Mouse (Mus musculus) forebrain, embryonic 12.5 days (tissue): Measurements from ENCODE around the gene Efna5. TPM values are rescaled to one million over a fixed set of nuclear protein-coding genes. Genes with fewer than 3 reads are reported as not detected.
A peak's percentile ranks its signal among the peaks of the same experiment; 100 is the strongest.

Experiments
- ATAC-seq: fragments of 200-750 bp; cut with Nextera tagmentation; 2 replicates; pipeline ENCODE4 v1.8.0; 2017; ENCODE audit warnings: moderate TSS enrichment; ENCODE audit not compliant: low FRiP score
- H3K27ac ChIP-seq: fragments of 300-500 bp; sonication (generic); 2 replicates; pipeline ENCODE4 v1.5.1; 2016; ENCODE audit warnings: mild to moderate bottlenecking
- H3K27me3 ChIP-seq: fragments of 300-500 bp; sonication (generic); 2 replicates; pipeline ENCODE4 v1.6.1; 2016; ENCODE audit warnings: mild to moderate bottlenecking
- H3K36me3 ChIP-seq: fragments of 300-500 bp; sonication (generic); replicated peaks from 2 replicates; pipeline ENCODE4 v1.6.1; 2016; ENCODE audit warnings: mild to moderate bottlenecking
- H3K4me1 ChIP-seq: fragments of 300-500 bp; sonication (generic); 2 replicates; pipeline ENCODE4 v1.6.1; 2016
- H3K4me2 ChIP-seq: fragments of 300-500 bp; sonication (generic); 2 replicates; pipeline ENCODE4 v1.6.1; 2016; ENCODE audit warnings: mild to moderate bottlenecking, moderate library complexity
- H3K4me3 ChIP-seq: fragments of 300-500 bp; sonication (generic); replicated peaks from 2 replicates; pipeline ENCODE4 v1.5.1; 2016; ENCODE audit warnings: mild to moderate bottlenecking
- H3K9ac ChIP-seq: fragments of 300-500 bp; sonication (generic); 2 replicates; pipeline ENCODE4 v1.6.1; 2016; ENCODE audit warnings: mild to moderate bottlenecking
- H3K9me3 ChIP-seq: fragments of 300-500 bp; sonication (generic); 2 replicates; pipeline ENCODE4 v1.6.1; 2016
- WGBS: fragments of 180-500 bp; shearing (Covaris S2); methylation state at CpG from one replicate; pipeline ENCODE4 v1.1.7; 2016; 5-methylcytosine and 5-hydroxymethylcytosine counted together
- polyA plus RNA-seq: library from polyadenylated mRNA; unstranded; fragments of >200 nt; fragmentation: Nextera tagmentation; extraction: Ambion mirVana; gene quantifications from 2 replicates; pipeline ENCODE4 v1.2.1, GENCODE M21; 2016

The Efna5 gene
- polyA plus RNA-seq, 1 experiment from 2014 or later, result 45.7 TPM

DNA sequence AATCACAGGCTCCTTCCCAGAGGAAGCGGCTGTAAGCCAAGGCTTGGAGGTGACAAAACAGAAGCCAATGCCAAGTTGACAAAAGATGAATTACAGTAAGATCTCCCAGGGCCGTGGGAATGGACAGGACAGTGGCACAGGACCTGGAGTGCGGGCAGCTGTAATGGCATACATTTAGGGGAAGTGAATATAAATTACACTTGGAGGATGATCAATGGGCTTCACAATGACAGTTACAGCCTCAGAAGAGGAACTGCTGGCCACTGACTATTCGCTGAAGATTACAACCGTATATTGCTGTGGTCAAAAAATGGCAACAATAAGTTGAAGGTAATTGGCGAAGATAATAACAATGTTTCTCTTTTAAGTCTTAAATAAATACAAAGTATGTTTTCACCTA, 67.7 kb downstream of the Efna5 start:
- Histone ChIP-seq H3K4me3 (no peak overlapping the region), H3K9me3 (no peaks in the 10 kb centered on the region), H3K4me1 (peaks cover 13% of the 10 kb centered on the region), H3K9ac (no peak overlapping the region), H3K4me2 (no peak overlapping the region), H3K27me3 (no peaks in the 10 kb centered on the region), H3K27ac (no peak overlapping the region), H3K36me3 (no peaks in the 10 kb centered on the region)
- ATAC-seq, result no peak
- 91% methylated on average over 6 of the region's 6 CpGs for WGBS

DNA sequence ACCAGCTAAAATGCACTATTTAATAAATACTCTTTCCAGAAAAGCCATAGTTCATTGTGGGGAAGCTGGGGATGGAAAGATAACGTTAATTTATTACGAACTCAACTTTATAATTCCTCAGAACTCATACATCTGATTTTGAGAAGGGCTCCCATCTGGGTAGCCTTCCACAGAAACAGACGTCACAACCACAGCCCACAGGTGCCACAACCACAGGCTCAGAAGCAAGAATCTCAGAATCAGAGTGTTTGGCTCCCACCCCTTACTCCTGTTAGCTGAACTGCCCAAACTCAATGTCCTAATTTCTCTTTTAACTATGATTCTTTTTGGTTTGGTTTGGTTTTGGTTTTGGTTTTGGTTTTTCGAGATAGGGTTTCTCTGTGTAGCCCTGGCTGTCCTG, 73.2 kb downstream of the Efna5 start:
- H3K9me3 ChIP-seq, result no peaks in the 10 kb centered on the region
- no peaks in the 10 kb centered on the region for H3K4me1 ChIP-seq
- H3K36me3 ChIP-seq, result no peaks in the 10 kb centered on the region
- H3K4me3 ChIP-seq, result no peak overlapping the region
- ATAC-seq, result no peak
- H3K27me3 ChIP-seq, result no peaks in the 10 kb centered on the region
- no peak overlapping the region for H3K27ac ChIP-seq
- no peak overlapping the region for H3K9ac ChIP-seq
- H3K4me2 ChIP-seq, result no peak overlapping the region
- WGBS, result 91% methylated on average over 4 of the region's 4 CpGs

DNA sequence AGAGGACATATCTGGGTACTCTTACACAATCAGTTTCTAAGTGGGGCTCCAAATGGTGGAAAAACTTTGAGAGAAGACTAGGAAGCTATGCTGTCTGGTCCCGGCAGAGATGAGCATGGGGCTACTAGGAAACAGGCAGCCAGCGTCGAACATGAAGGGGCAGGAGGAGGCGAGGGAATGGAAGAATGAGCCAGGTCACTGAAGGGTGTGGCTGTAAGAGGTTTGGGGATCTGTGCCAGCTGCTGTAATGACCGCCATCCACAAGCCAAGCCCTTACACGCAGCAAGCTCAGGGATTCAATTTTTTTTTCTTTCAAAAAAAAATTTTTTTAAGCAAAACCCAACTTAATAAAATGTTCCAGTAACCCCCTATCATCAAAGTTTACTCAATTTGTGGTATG, 74.5 kb downstream of the Efna5 start:
- Histone ChIP-seq H3K27ac (no peak overlapping the region), H3K4me2 (no peak overlapping the region), H3K4me1 (no peaks in the 10 kb centered on the region), H3K36me3 (no peaks in the 10 kb centered on the region), H3K9ac (no peak overlapping the region), H3K4me3 (no peak overlapping the region), H3K9me3 (no peaks in the 10 kb centered on the region), H3K27me3 (no peaks in the 10 kb centered on the region)
- no peak for ATAC-seq
- 93% methylated on average over 6 of the region's 6 CpGs for WGBS

DNA sequence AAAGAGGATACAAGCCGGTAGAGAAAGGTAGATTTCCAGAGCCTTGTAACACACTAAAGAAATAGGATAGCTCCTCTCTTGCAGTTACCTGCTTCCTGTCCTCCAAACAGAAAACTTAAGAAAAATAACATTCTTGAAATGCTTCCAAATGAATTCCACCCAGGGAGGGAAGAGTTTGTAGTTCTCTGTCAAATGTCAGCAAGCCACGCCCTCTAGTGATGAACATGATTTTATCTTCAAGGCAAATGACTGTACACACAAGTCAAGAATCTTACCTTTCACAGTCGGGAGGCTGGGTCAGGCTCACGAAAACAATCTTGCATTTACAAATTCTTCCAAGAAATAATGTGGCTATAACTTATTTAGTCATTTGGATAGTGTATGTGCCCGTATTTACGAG, 78.4 kb downstream of the Efna5 start:
- no peak for ATAC-seq
- no peak overlapping the region for H3K27ac ChIP-seq
- H3K4me3 ChIP-seq, result no peak overlapping the region
- H3K27me3 ChIP-seq, result no peaks in the 10 kb centered on the region
- H3K9me3 ChIP-seq, result no peaks in the 10 kb centered on the region
- no peaks in the 10 kb centered on the region for H3K4me1 ChIP-seq
- WGBS, result 88% methylated on average over 6 of the region's 6 CpGs
- H3K9ac ChIP-seq, result no peak overlapping the region
- no peak overlapping the region for H3K4me2 ChIP-seq
- no peaks in the 10 kb centered on the region for H3K36me3 ChIP-seq

DNA sequence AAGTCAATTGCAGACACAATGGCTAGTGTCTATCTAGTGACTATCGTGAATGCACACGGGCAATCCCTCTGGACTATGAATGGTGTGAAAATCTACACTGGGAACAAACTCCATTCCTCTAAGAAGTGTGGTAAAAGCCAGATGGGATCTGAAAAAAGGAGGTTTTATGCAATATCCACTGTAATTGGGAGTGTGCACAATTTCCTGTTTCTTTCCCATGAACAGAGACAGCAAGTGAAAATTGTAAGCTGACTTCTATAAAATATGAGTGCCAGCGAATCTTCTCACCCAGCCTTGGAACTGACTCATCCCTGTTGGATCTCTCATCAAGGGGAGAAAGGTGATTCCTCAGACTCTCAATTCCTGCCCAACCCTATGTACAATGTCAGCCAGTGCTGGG, 83.8 kb downstream of the Efna5 start:
- H3K36me3 ChIP-seq, result no peaks in the 10 kb centered on the region
- no peak overlapping the region for H3K4me3 ChIP-seq
- no peaks in the 10 kb centered on the region for H3K4me1 ChIP-seq
- H3K9me3 ChIP-seq, result no peaks in the 10 kb centered on the region
- 95% methylated on average over 3 of the region's 3 CpGs for WGBS
- no peak overlapping the region for H3K4me2 ChIP-seq
- H3K9ac ChIP-seq, result no peak overlapping the region
- no peaks in the 10 kb centered on the region for H3K27me3 ChIP-seq
- no peak for ATAC-seq
- no peak overlapping the region for H3K27ac ChIP-seq

DNA sequence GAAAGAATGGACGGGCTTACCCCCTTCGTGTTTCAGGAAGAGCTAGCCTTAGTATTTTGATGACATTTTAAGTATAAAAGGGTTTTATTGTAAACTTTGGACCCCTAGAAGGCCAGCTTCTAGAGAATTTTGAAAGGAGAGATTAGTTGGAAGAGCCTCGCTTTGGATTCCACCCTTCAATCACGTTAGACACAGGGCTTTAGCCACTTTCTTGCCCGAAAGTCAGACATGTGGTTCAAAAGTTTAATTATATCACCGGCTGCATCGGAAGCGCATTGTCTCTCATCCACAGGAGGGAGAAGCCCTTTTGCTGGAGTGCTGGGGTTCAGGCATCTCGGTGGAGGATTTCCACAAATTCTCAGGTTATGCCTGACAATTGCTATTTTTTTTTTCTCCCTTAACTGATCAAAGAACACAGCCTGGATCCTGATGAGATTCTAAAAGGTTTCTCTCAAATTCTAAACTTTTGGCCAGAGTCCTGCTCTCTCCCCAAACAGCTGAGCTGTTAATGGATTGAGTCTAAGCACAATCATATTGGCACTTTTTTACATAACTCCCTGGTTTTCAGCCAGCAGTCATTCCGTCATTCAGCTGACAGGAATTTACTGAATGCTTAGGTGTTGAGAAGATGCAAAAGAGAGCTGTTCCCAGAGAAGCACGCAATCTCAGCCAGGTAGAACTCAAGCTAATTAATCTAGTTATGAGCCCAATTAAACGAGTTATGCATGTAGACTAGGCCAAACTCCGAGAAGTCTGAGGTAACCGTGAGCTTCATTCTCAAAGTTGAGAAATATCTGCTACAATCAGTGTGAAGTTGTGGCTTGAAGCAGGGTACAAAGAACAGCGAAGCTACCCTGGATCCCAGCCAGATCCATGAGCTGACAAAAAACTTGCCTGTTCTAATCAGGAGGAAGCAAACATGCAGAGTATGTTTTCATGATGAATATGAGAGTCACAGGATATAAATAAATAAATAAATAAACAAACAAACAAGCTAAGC, 91.5 kb downstream of the Efna5 start:
- H3K4me2 ChIP-seq, result peak overlapping the region; percentile 19; the same call in 1 of the 2 replicates
- H3K36me3 ChIP-seq, result no peaks in the 10 kb centered on the region
- H3K27ac ChIP-seq, result no peak overlapping the region
- ATAC-seq, result no peak
- no peaks in the 10 kb centered on the region for H3K9me3 ChIP-seq
- peaks cover 40% of the 10 kb centered on the region for H3K27me3 ChIP-seq
- WGBS, result 15% methylated on average over 15 of the region's 15 CpGs
- no peak overlapping the region for H3K9ac ChIP-seq
- no peak overlapping the region for H3K4me3 ChIP-seq
- peaks cover 51% of the 10 kb centered on the region for H3K4me1 ChIP-seq

DNA sequence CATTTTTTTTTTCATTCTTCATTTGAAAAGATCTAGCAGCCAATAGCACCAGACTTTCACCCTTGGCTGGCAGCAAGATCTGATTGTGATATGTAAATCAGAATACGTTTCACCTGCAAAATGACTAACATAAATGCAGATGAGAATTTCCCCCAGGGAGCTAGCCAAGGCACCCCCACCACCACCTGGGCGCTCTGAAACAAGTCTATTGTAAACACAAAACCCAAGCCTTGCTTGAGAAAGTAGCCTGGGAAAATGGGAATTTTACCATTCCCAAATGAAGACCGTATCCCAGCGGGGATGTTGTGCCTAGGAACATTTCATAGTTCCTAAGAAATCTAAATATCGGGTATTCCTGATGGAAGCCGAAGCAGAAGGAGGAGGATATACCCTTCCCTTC, 92.3 kb downstream of the Efna5 start:
- 9% methylated on average over 6 of the region's 6 CpGs for WGBS
- no peaks in the 10 kb centered on the region for H3K9me3 ChIP-seq
- H3K9ac ChIP-seq, result no peak overlapping the region
- peaks cover 58% of the 10 kb centered on the region for H3K4me1 ChIP-seq
- H3K4me2 ChIP-seq, result peak overlapping the region; percentile 19; the same call in 1 of the 2 replicates
- no peak for ATAC-seq
- H3K27ac ChIP-seq, result no peak overlapping the region
- H3K4me3 ChIP-seq, result no peak overlapping the region
- H3K27me3 ChIP-seq, result peaks cover 40% of the 10 kb centered on the region
- no peaks in the 10 kb centered on the region for H3K36me3 ChIP-seq

DNA sequence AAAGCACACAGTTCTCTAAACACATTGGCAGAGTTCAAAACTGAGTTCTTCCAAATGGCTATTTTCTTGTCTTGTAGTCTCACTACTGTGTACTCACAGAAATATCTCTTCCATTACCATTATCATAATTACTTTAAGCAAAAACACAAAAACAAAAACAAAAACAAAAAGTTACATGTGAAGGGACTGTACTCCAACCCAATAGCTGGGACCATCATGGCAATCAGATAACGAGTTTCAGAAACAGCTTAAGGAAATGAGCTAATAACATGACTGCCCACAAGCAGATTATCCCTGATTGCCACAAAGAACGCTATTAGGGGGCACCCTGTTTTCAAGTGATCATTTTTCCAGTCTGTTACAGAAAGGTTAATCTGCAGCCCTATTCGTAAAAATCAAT, 93.3 kb downstream of the Efna5 start:
- Histone ChIP-seq H3K4me2 (no peak overlapping the region), H3K36me3 (no peaks in the 10 kb centered on the region), H3K27ac (no peak overlapping the region), H3K9ac (no peak overlapping the region), H3K4me1 (peaks cover 67% of the 10 kb centered on the region), H3K27me3 (peaks cover 40% of the 10 kb centered on the region), H3K9me3 (no peaks in the 10 kb centered on the region), H3K4me3 (no peak overlapping the region)
- no peak for ATAC-seq
- 10% methylated on average over 3 of the region's 3 CpGs for WGBS

DNA sequence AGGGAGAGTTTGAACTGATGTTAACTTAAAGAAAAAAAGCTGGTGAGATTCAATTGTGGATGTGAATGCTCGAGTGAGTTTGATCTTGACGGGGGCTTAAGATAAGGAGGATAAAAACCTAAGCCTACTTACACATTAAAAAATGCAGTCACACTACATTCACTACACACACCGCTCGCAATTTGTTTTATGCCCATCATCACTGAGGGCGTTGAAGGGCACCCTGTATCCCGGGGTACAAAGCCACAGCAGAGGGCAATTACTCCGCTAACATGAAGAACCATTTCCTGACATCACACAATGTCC, 94.6 kb downstream of the Efna5 start:
- H3K27ac ChIP-seq, result no peak overlapping the region
- no peaks in the 10 kb centered on the region for H3K9me3 ChIP-seq
- H3K4me3 ChIP-seq, result no peak overlapping the region
- peaks cover 39% of the 10 kb centered on the region for H3K27me3 ChIP-seq
- no peak overlapping the region for H3K9ac ChIP-seq
- no peak for ATAC-seq
- peaks cover 68% of the 10 kb centered on the region for H3K4me1 ChIP-seq
- no peaks in the 10 kb centered on the region for H3K36me3 ChIP-seq
- WGBS, result 17% methylated on average over 7 of the region's 7 CpGs
- H3K4me2 ChIP-seq, result no peak overlapping the region

DNA sequence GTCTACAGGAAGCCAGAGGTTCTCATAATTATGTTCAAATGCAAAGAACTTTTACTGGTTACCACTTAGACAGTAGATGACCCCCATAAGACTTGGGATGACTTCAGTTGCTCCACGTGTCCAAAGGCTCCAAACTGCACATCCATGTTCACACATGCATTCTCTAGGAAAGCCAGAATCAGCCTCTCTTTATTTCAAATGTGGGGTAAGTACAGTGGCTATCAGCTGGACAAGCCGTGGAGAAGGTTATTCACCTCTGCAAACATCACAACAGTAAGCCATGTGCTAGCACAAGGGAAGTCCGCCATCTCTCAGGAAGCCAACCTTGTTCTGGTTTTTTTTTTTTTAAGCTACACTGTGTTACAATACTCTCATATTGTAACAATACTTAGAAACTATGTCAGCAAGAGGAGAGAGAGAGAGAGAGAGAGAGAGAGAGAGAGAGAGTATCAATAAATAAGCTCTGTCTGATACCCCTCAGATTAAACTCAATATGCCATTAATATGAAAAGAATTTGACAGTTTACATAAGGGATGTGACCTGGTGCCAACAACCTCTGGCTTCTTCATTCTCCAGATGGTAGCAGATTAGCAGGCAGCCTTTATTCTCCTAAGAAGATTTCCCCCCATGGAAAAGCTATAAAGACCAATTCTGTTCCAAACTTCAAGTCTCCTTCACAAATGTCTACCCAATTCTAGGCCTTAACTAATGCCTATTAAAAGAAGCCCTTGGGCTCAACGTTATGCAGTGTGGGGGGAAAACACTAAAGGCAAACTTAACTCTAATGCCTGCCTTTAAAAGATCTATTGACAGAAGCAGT, 95.1 kb downstream of the Efna5 start:
- 51% methylated on average over 4 of the region's 4 CpGs for WGBS
- H3K4me3 ChIP-seq, result no peak overlapping the region
- peaks cover 70% of the 10 kb centered on the region for H3K4me1 ChIP-seq
- peaks cover 35% of the 10 kb centered on the region for H3K27me3 ChIP-seq
- H3K27ac ChIP-seq, result no peak overlapping the region
- no peak overlapping the region for H3K9ac ChIP-seq
- no peak overlapping the region for H3K4me2 ChIP-seq
- ATAC-seq, result no peak
- no peaks in the 10 kb centered on the region for H3K36me3 ChIP-seq
- H3K9me3 ChIP-seq, result no peaks in the 10 kb centered on the region

DNA sequence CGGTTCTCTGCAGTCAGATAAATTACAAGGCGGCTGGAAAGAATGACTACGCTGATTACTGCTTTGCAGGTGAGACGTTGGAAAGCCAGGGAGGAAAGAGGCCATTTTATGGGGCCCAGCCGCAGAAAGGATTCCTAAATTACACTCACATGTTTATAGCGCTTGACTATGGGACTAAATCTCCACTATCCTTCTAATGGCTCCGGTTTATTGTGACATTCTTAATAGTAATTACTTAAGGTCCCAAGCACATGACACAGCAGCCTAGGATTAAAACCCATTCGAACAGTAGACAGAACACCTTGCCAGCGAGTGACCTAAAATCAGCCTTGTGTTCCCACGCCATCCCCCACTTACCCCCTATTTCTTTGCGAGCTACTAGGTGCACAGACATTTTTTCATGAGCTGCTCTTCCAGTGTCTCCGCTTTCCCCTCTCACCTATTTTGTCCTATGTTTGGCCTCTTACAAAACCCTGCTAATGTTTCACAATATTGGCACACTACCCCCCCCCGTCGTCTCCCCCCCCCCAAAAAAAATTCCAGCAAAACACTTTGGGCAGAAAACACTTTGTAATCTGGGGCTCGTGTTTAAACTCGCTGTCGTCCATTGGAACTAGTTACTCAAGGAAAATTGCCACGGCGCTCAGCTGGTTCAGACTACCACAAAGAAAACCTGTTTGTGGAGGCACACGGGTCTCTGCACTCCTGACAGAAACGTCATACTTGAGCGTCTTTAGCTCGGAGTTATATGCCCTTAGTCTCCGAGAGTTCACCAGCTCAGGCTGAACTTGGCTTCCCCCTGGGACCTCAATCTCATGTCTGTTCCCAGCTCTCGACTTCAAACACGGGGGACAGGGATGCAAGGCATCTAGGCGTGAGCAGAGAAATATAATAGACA, 96.6 kb downstream of the Efna5 start:
- Histone ChIP-seq H3K4me1 (peaks cover 67% of the 10 kb centered on the region), H3K9me3 (no peaks in the 10 kb centered on the region), H3K9ac (peak overlapping the region; percentile 25; the same call in 1 of the 2 replicates), H3K36me3 (no peaks in the 10 kb centered on the region), H3K4me3 (peak overlapping the region; percentile 28), H3K27ac (no peak overlapping the region), H3K27me3 (peaks cover 27% of the 10 kb centered on the region), H3K4me2 (peak overlapping the region; percentile 50)
- peak; percentile 16; the same call in 1 of the 2 replicates for ATAC-seq
- WGBS, result 24% methylated on average over 27 of the region's 27 CpGs
